ENCODE assay signal across 17 mouse cellular contexts in the genomic region with DNA sequence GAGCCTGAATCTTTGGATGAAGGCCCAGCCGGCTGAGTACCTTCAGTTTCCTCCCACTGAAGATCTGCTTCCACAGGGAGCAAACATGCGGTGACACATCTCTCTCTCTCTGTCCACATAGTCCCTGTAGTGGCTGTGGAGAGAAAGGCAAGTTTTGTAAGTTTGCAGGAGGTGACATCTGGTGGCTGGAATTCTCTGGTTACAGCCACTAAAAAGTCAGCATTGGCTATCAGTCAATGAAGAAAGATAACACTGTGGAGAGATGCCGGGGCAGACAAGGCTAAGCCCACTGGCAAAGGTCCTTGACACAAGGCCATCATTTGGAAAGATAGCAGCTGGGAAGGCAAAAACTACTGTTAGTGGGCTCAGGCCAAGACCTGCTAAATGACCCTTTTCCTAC. TPM values are rescaled to one million over a fixed set of nuclear protein-coding genes. Genes with fewer than 3 reads are reported as not detected.
A peak's percentile ranks its signal among the peaks of the same experiment; 100 is the strongest.
DNase-seq lines count a peak whose midpoint lies in the region; ATAC-seq and TF ChIP-seq lines count a peak whose summit lies in the region.
"Had no signal": no experiment of that assay in that cellular context is flagged by ENCODE, and none has a peak within 500 bp of the region (broad histone marks: within the 10 kb centered on the region; RNA-seq: fewer than 3 reads in every experiment).

No protein-coding gene starts in this region.

- no peaks in the 10 kb centered on the region for H3K4me1 ChIP-seq in kidney, postnatal 0 days (replicated peaks; ENCODE audit: insufficient read depth, low read length)
- no peaks in the 10 kb centered on the region for H3K4me1 ChIP-seq in stomach, postnatal 0 days (replicated peaks; ENCODE audit: control insufficient read depth, insufficient read depth)
- H3K4me1 ChIP-seq: hindbrain, embryonic 12.5 days; limb, embryonic 10.5 days; liver, embryonic 15.5 days; megakaryocyte, embryonic 14.5 days had no signal

- no peak overlapping the region for H3K4me2 ChIP-seq in kidney, postnatal 0 days (ENCODE audit: low read length)
- no peak overlapping the region for H3K4me2 ChIP-seq in stomach, postnatal 0 days (replicated peaks; ENCODE audit: low read depth)
- H3K4me2 ChIP-seq: hindbrain, embryonic 12.5 days; liver, embryonic 15.5 days had no signal

- no peak overlapping the region for H3K9ac ChIP-seq in kidney, postnatal 0 days (ENCODE audit: low read depth, low read length)
- no peak overlapping the region for H3K9ac ChIP-seq in stomach, postnatal 0 days (ENCODE audit: low read length)
- H3K9ac ChIP-seq: hindbrain, embryonic 12.5 days; liver, embryonic 15.5 days had no signal

- peak; percentile 70 for TF ChIP-seq CTCF in kidney, postnatal 0 days (IDR thresholded peaks at IDR 0.05; ENCODE audit: low read depth)
- TF ChIP-seq CTCF in stomach, postnatal 0 days (IDR thresholded peaks at IDR 0.05; ENCODE audit: low read depth) = peak; percentile 68

- ATAC-seq in kidney, postnatal 0 days (replicated peaks; ENCODE audit: low FRiP score, low read depth) = no peak
- ATAC-seq in stomach, postnatal 0 days (ENCODE audit: low FRiP score, low TSS enrichment) = no peak

- no peaks in the 10 kb centered on the region for H3K36me3 ChIP-seq in kidney, postnatal 0 days (ENCODE audit: insufficient read depth, low read length)
- no peaks in the 10 kb centered on the region for H3K36me3 ChIP-seq in stomach, postnatal 0 days (ENCODE audit: control insufficient read depth, insufficient read depth, low read length)
- H3K36me3 ChIP-seq: hindbrain, embryonic 12.5 days; limb, embryonic 10.5 days; liver, embryonic 15.5 days had no signal

- no peak overlapping the region for H3K27ac ChIP-seq in kidney, postnatal 0 days
- no peak overlapping the region for H3K27ac ChIP-seq in stomach, postnatal 0 days (replicated peaks)
- H3K27ac ChIP-seq: hindbrain, embryonic 12.5 days; limb, embryonic 10.5 days; liver, embryonic 15.5 days had no signal

- no peak for TF ChIP-seq EP300 in stomach, postnatal 0 days (optimal IDR thresholded peaks at IDR 0.05)

- H3K4me3 ChIP-seq in kidney, postnatal 0 days (replicated peaks; ENCODE audit: low read depth, low read length) = no peak overlapping the region
- no peak overlapping the region for H3K4me3 ChIP-seq in stomach, postnatal 0 days (ENCODE audit: low read depth, low read length)
- H3K4me3 ChIP-seq: hindbrain, embryonic 12.5 days; limb, embryonic 10.5 days; liver, embryonic 15.5 days; megakaryocyte, embryonic 14.5 days; myocyte had no signal

- 34% methylated on average over 3 of the region's 3 CpGs for whole genome bisulfite sequencing in kidney, postnatal 0 days
- WGBS in stomach, postnatal 0 days = 20% methylated on average over 3 of the region's 3 CpGs

- H3K27me3 ChIP-seq in kidney, postnatal 0 days (ENCODE audit: insufficient read depth, low read length) = no peaks in the 10 kb centered on the region
- H3K27me3 ChIP-seq in stomach, postnatal 0 days (ENCODE audit: control insufficient read depth, insufficient read depth, low read length) = no peaks in the 10 kb centered on the region
- H3K27me3 ChIP-seq: hindbrain, embryonic 12.5 days; liver, embryonic 15.5 days had no signal

- H3K9me3 ChIP-seq in kidney, postnatal 0 days (replicated peaks; ENCODE audit: low read length) = no peaks in the 10 kb centered on the region
- no peaks in the 10 kb centered on the region for H3K9me3 ChIP-seq in stomach, postnatal 0 days (ENCODE audit: control insufficient read depth, low read length)
- H3K9me3 ChIP-seq: hindbrain, embryonic 12.5 days; limb, embryonic 10.5 days; liver, embryonic 15.5 days; megakaryocyte, embryonic 14.5 days had no signal

- DNase-seq in heart, adult 18-20 months = peak; percentile 8 to 9
- DNase-seq in heart, adult 9 months (ENCODE audit: low spot score in 2 of 2) = no peak
- DNase-seq in kidney, postnatal 0 days (ENCODE audit: low spot score) = peak; percentile 64
- no peak for DNase-seq in kidney, adult 11 months
- peak; percentile 29 for DNase-seq in ovary, postnatal 36 days (ENCODE audit: low spot score)
- DNase-seq in ovary, postnatal 10 days (ENCODE audit: low spot score) = no peak
- DNase-seq in stomach, postnatal 0 days (ENCODE audit: low spot score) = no peak
- no peak for DNase-seq in frontal cortex, adult 2 months (ENCODE audit: extremely low spot score in 1 of 2, low spot score in 1 of 2)
- DNase-seq: cerebellum, adult 11 months; layer of hippocampus, adult 9-11 months; spleen, adult 18-20 months had no signal

RNA-seq across cellular contexts. Expression of gene Fkbp6, which starts 12.3 kb away (rescaled TPM):
- total RNA-seq in heart, adult 18-20 months (2021) = under 1 TPM; 0.36 to 0.57 TPM
- not detected in 2 replicates for polyA plus RNA-seq in kidney, postnatal 0 days (2015; fragmentation: Nextera tagmentation; extraction: Ambion mirVana)
- polyA plus RNA-seq in stomach, postnatal 0 days (2015; fragmentation: Nextera tagmentation; extraction: Ambion mirVana) = 1.1 and 1.2 TPM in 2 replicates
- polyA plus RNA-seq in frontal cortex, adult 2 months (2012; rRNA removed) = 0.16 and 0.17 TPM in 2 replicates
- polyA plus RNA-seq: gonadal fat pad, adult 2 months; hindbrain, embryonic 12.5 days; limb, embryonic 10.5 days; myocyte had no signal

RNA-seq across cellular contexts. Expression of gene Trim50, which starts 15.5 kb away (rescaled TPM):
- under 1 TPM in 1 of 2 experiments, not detected in 1; 0.40 TPM for total RNA-seq in heart, adult 18-20 months (2021)
- polyA plus RNA-seq in kidney, postnatal 0 days (2015; fragmentation: Nextera tagmentation; extraction: Ambion mirVana) = not detected in 2 replicates
- polyA plus RNA-seq in stomach, postnatal 0 days (2015; fragmentation: Nextera tagmentation; extraction: Ambion mirVana) = 3.4 and 3.5 TPM in 2 replicates
- not detected in 2 replicates for polyA plus RNA-seq in frontal cortex, adult 2 months (2012; rRNA removed)
- polyA plus RNA-seq: gonadal fat pad, adult 2 months; hindbrain, embryonic 12.5 days; limb, embryonic 10.5 days; liver, embryonic 15.5 days; myocyte had no signal

RNA-seq across cellular contexts. Expression of gene Nsun5, which starts 32.2 kb away (rescaled TPM):
- 10 to 100 TPM; 17.1 TPM for total RNA-seq in heart, adult 18-20 months (2021)
- polyA plus RNA-seq in kidney, postnatal 0 days (2015; fragmentation: Nextera tagmentation; extraction: Ambion mirVana) = 22.7 and 23.8 TPM in 2 replicates
- polyA plus RNA-seq in stomach, postnatal 0 days (2015; fragmentation: Nextera tagmentation; extraction: Ambion mirVana) = 13.5 and 15.2 TPM in 2 replicates
- 34.8 and 37.7 TPM in 2 replicates for polyA plus RNA-seq in frontal cortex, adult 2 months (2012; rRNA removed)

RNA-seq across cellular contexts. Expression of gene Pom121, which starts 56.8 kb away (rescaled TPM):
- 10 to 100 TPM; 11.4 to 12.4 TPM for total RNA-seq in heart, adult 18-20 months (2021)
- polyA plus RNA-seq in kidney, postnatal 0 days (2015; fragmentation: Nextera tagmentation; extraction: Ambion mirVana) = 8.1 and 8.9 TPM in 2 replicates
- polyA plus RNA-seq in stomach, postnatal 0 days (2015; fragmentation: Nextera tagmentation; extraction: Ambion mirVana) = 3.6 and 3.9 TPM in 2 replicates
- polyA plus RNA-seq in frontal cortex, adult 2 months (2012; rRNA removed) = 26.8 and 27.1 TPM in 2 replicates

Comparison
In these comparisons a context has a peak if more than half of its experiments do, and no peak if none do; other contexts are left out.
1. DNase-seq: peak in heart, adult 18-20 months (2 of 2), kidney, postnatal 0 days (single experiment) and ovary, postnatal 36 days (single experiment); none in heart, adult 9 months (0 of 2), kidney, adult 11 months (single experiment), ovary, postnatal 10 days (single experiment), stomach, postnatal 0 days (single experiment) and frontal cortex, adult 2 months (0 of 2).